In genomic region chr7:34122987-34123720, GRCm38 (mm10) we compare ENCODE assay signal across 14 mouse cellular contexts. TPM values are rescaled to one million over a fixed set of nuclear protein-coding genes. Genes with fewer than 3 reads are reported as not detected.
DNase-seq lines count a peak whose midpoint lies in the region; ATAC-seq and TF ChIP-seq lines count a peak whose summit lies in the region.
"Had no signal": no experiment of that assay in that cellular context is flagged by ENCODE, and none has a peak within 500 bp of the region (broad histone marks: within the 10 kb centered on the region; RNA-seq: fewer than 3 reads in every experiment).

No protein-coding gene starts in this region.

- no peak for TF ChIP-seq POLR2A in cortical plate, adult 2 months (IDR thresholded peaks at IDR 0.05; ENCODE audit: extremely low read depth, insufficient read depth, low read length)

- no peak for TF ChIP-seq EP300 in liver, postnatal 0 days (IDR thresholded peaks at IDR 0.05; ENCODE audit: low read depth)

- H3K9me3 ChIP-seq in forebrain, embryonic 15.5 days: no peaks in the 10 kb centered on the region; the same call in 1 of the 2 replicates
- no peaks in the 10 kb centered on the region; the same call in 1 of the 2 replicates for H3K9me3 ChIP-seq in forebrain, embryonic 11.5 days (ENCODE audit: control insufficient read depth, low read length)
- H3K9me3 ChIP-seq in liver, postnatal 0 days (ENCODE audit: low read length): no peaks in the 10 kb centered on the region; the same call in 1 of the 2 replicates
- H3K9me3 ChIP-seq in liver, embryonic 11.5 days (ENCODE audit: control insufficient read depth, low read length): no peaks in the 10 kb centered on the region; the same call in 1 of the 2 replicates
- no peaks in the 10 kb centered on the region for H3K9me3 ChIP-seq in neural tube, embryonic 13.5 days

- H3K4me1 ChIP-seq in forebrain, embryonic 15.5 days: no peaks in the 10 kb centered on the region
- no peaks in the 10 kb centered on the region for H3K4me1 ChIP-seq in forebrain, embryonic 11.5 days (replicated peaks; ENCODE audit: control insufficient read depth, insufficient read depth, low read length)
- H3K4me1 ChIP-seq in liver, postnatal 0 days (ENCODE audit: insufficient read depth): no peaks in the 10 kb centered on the region
- H3K4me1 ChIP-seq in liver, embryonic 11.5 days (replicated peaks; ENCODE audit: control insufficient read depth, insufficient read depth, low read length): no peaks in the 10 kb centered on the region
- no peaks in the 10 kb centered on the region for H3K4me1 ChIP-seq in cortical plate, adult 2 months (ENCODE audit: control insufficient read depth, insufficient read depth, low read length)
- H3K4me1 ChIP-seq in neural tube, embryonic 13.5 days (replicated peaks): no peaks in the 10 kb centered on the region
- H3K4me1 ChIP-seq: megakaryocyte, embryonic 14.5 days had no signal

- 89% methylated on average over 6 of the region's 6 CpGs for WGBS in forebrain, embryonic 15.5 days
- 93% methylated on average over 6 of the region's 6 CpGs for WGBS in forebrain, embryonic 11.5 days
- WGBS in liver, postnatal 0 days (ENCODE audit: insufficient replicate concordance): 77% methylated on average over 6 of the region's 6 CpGs
- 79% methylated on average over 6 of the region's 6 CpGs for WGBS in liver, embryonic 11.5 days
- 87% methylated on average over 6 of the region's 6 CpGs for WGBS in neural tube, embryonic 13.5 days

- ATAC-seq in forebrain, embryonic 15.5 days (replicated peaks): peak; percentile 65
- ATAC-seq in forebrain, embryonic 11.5 days (replicated peaks; ENCODE audit: low FRiP score): no peak; the same call in 1 of the 2 replicates
- ATAC-seq in liver, postnatal 0 days: no peak
- ATAC-seq in liver, embryonic 11.5 days (replicated peaks; ENCODE audit: low FRiP score): no peak
- peak; percentile 37 for ATAC-seq in neural tube, embryonic 13.5 days (ENCODE audit: low read depth)
- no peak for ATAC-seq in erythroblast, adult 5-6 weeks (replicated peaks; ENCODE audit: low FRiP score, poor library complexity, severe bottlenecking)

- no peak overlapping the region for H3K27ac ChIP-seq in forebrain, embryonic 15.5 days (replicated peaks)
- H3K27ac ChIP-seq in forebrain, embryonic 11.5 days (ENCODE audit: low read depth, low read length): no peak overlapping the region
- H3K27ac ChIP-seq in liver, postnatal 0 days (ENCODE audit: low read depth): no peak overlapping the region
- no peak overlapping the region for H3K27ac ChIP-seq in liver, embryonic 11.5 days (ENCODE audit: low read depth, low read length)
- no peak overlapping the region for H3K27ac ChIP-seq in cortical plate, adult 2 months (ENCODE audit: insufficient read depth, low read length)
- H3K27ac ChIP-seq in neural tube, embryonic 13.5 days (replicated peaks): no peak overlapping the region
- H3K27ac ChIP-seq: embryonic facial prominence, embryonic 12.5 days; limb, embryonic 12.5 days had no signal

- no peaks in the 10 kb centered on the region for H3K27me3 ChIP-seq in forebrain, embryonic 15.5 days
- H3K27me3 ChIP-seq in forebrain, embryonic 11.5 days (ENCODE audit: control insufficient read depth, insufficient read depth, low read length): no peaks in the 10 kb centered on the region
- no peaks in the 10 kb centered on the region for H3K27me3 ChIP-seq in liver, postnatal 0 days (ENCODE audit: insufficient read depth, low read length)
- H3K27me3 ChIP-seq in liver, embryonic 11.5 days (replicated peaks; ENCODE audit: control insufficient read depth, insufficient read depth, low read length): no peaks in the 10 kb centered on the region
- H3K27me3 ChIP-seq in neural tube, embryonic 13.5 days: no peaks in the 10 kb centered on the region
- H3K27me3 ChIP-seq: embryonic facial prominence, embryonic 12.5 days; limb, embryonic 12.5 days had no signal

- H3K4me3 ChIP-seq in forebrain, embryonic 15.5 days: no peak overlapping the region
- H3K4me3 ChIP-seq in forebrain, embryonic 11.5 days (ENCODE audit: low read depth, low read length): no peak overlapping the region
- no peak overlapping the region for H3K4me3 ChIP-seq in liver, postnatal 0 days (ENCODE audit: low read depth, low read length)
- no peak overlapping the region for H3K4me3 ChIP-seq in liver, embryonic 11.5 days (ENCODE audit: low read depth, low read length)
- no peak overlapping the region for H3K4me3 ChIP-seq in cortical plate, adult 2 months (ENCODE audit: insufficient read depth, low read length)
- no peak overlapping the region for H3K4me3 ChIP-seq in neural tube, embryonic 13.5 days
- H3K4me3 ChIP-seq: embryonic facial prominence, embryonic 12.5 days; limb, embryonic 12.5 days; megakaryocyte, embryonic 14.5 days had no signal

- no peak overlapping the region for H3K4me2 ChIP-seq in forebrain, embryonic 15.5 days (replicated peaks)
- H3K4me2 ChIP-seq in forebrain, embryonic 11.5 days (ENCODE audit: low read depth, low read length, severe bottlenecking): no peak overlapping the region
- H3K4me2 ChIP-seq in liver, postnatal 0 days (ENCODE audit: low read depth, low read length): no peak overlapping the region
- H3K4me2 ChIP-seq in liver, embryonic 11.5 days: no peak overlapping the region
- no peak overlapping the region for H3K4me2 ChIP-seq in neural tube, embryonic 13.5 days
- H3K4me2 ChIP-seq: embryonic facial prominence, embryonic 12.5 days; limb, embryonic 12.5 days had no signal

- 0 out of 2 replicates have a peak, but pooled peaks have one; percentile 29 for TF ChIP-seq CTCF in liver, postnatal 0 days (IDR thresholded peaks at IDR 0.05; ENCODE audit: low read depth)
- TF ChIP-seq CTCF in cortical plate, adult 2 months (IDR thresholded peaks at IDR 0.05; ENCODE audit: extremely low read depth, insufficient read depth, low read length): peak; percentile 34; the same call in 1 of the 2 replicates

- no peak overlapping the region for H3K9ac ChIP-seq in forebrain, embryonic 15.5 days (replicated peaks)
- no peak overlapping the region for H3K9ac ChIP-seq in forebrain, embryonic 11.5 days (ENCODE audit: low read length)
- H3K9ac ChIP-seq in liver, postnatal 0 days (replicated peaks): no peak overlapping the region
- no peak overlapping the region for H3K9ac ChIP-seq in liver, embryonic 11.5 days (ENCODE audit: low read depth, low read length)
- H3K9ac ChIP-seq in neural tube, embryonic 13.5 days: no peak overlapping the region
- H3K9ac ChIP-seq: embryonic facial prominence, embryonic 12.5 days; limb, embryonic 12.5 days had no signal

- no peaks in the 10 kb centered on the region for H3K36me3 ChIP-seq in forebrain, embryonic 15.5 days
- H3K36me3 ChIP-seq in forebrain, embryonic 11.5 days (ENCODE audit: control insufficient read depth, insufficient read depth, low read length): peaks cover 3% of the 10 kb centered on the region; the same call in 1 of the 2 replicates
- no peaks in the 10 kb centered on the region for H3K36me3 ChIP-seq in liver, postnatal 0 days (replicated peaks; ENCODE audit: insufficient read depth, low read length)
- H3K36me3 ChIP-seq in liver, embryonic 11.5 days (ENCODE audit: control insufficient read depth, insufficient read depth, low read length): no peaks in the 10 kb centered on the region
- H3K36me3 ChIP-seq in neural tube, embryonic 13.5 days: peaks cover 24% of the 10 kb centered on the region; the same call in 1 of the 2 replicates

- no peak for DNase-seq in forebrain, embryonic 11.5 days (ENCODE audit: low spot score)
- no peak for DNase-seq in liver, postnatal 0 days
- DNase-seq in liver, embryonic 11.5 days (ENCODE audit: low spot score): no peak
- no peak for DNase-seq in thymus, postnatal 25 days
- DNase-seq: heart, adult 18-20 months; kidney, adult 11 months; thymus, adult 18-20 months had no signal

RNA-seq across cellular contexts. Expression of gene Wtip, which starts 9.9 kb away (rescaled TPM):
- 3.0 and 4.3 TPM in 2 replicates for polyA plus RNA-seq in forebrain, embryonic 15.5 days (2015; fragmentation: Nextera tagmentation; extraction: Ambion mirVana)
- polyA plus RNA-seq in forebrain, embryonic 11.5 days (2014; fragmentation: Nextera tagmentation; extraction: Ambion mirVana): 3.9 and 5.7 TPM in 2 replicates
- polyA plus RNA-seq in liver, postnatal 0 days (2015; fragmentation: Nextera tagmentation; extraction: Ambion mirVana): 0.94 and 1.5 TPM in 2 replicates
- polyA plus RNA-seq in liver, embryonic 11.5 days (2014; fragmentation: Nextera tagmentation; extraction: Ambion mirVana): 2.2 and 3.4 TPM in 2 replicates
- 11.0 and 12.5 TPM in 2 replicates for polyA plus RNA-seq in cortical plate, adult 2 months (2012; rRNA removed)
- polyA plus RNA-seq in neural tube, embryonic 13.5 days (2015; fragmentation: Nextera tagmentation; extraction: Ambion mirVana): 3.2 and 5.2 TPM in 2 replicates
- not detected in 2 replicates for total RNA-seq in erythroblast, adult 5-6 weeks (2015; ENCODE audit: low replicate concordance)
- total RNA-seq in erythroblast, adult 5-6 weeks (2017; ENCODE audit: low replicate concordance): not detected in 2 replicates

RNA-seq across cellular contexts. Expression of gene Scgb1b30, which starts 27.9 kb away (rescaled TPM):
- polyA plus RNA-seq in forebrain, embryonic 15.5 days (2015; fragmentation: Nextera tagmentation; extraction: Ambion mirVana): not detected in 2 replicates
- polyA plus RNA-seq in forebrain, embryonic 11.5 days (2014; fragmentation: Nextera tagmentation; extraction: Ambion mirVana): not detected in 2 replicates
- polyA plus RNA-seq in liver, postnatal 0 days (2015; fragmentation: Nextera tagmentation; extraction: Ambion mirVana): not detected in 2 replicates
- not detected in 2 replicates for polyA plus RNA-seq in liver, embryonic 11.5 days (2014; fragmentation: Nextera tagmentation; extraction: Ambion mirVana)
- not detected in 2 replicates for polyA plus RNA-seq in cortical plate, adult 2 months (2012; rRNA removed)
- polyA plus RNA-seq in neural tube, embryonic 13.5 days (2015; fragmentation: Nextera tagmentation; extraction: Ambion mirVana): not detected in 2 replicates
- total RNA-seq in erythroblast, adult 5-6 weeks (2015; ENCODE audit: low replicate concordance): not detected in 2 replicates
- total RNA-seq in erythroblast, adult 5-6 weeks (2017; ENCODE audit: low replicate concordance): not detected in 2 replicates
- total RNA-seq: heart, adult 18-20 months had no signal
- polyA plus RNA-seq: embryonic facial prominence, embryonic 12.5 days; limb, embryonic 12.5 days had no signal

RNA-seq across cellular contexts. Expression of gene Uba2, which starts 46.2 kb away (rescaled TPM):
- 202 and 208 TPM in 2 replicates for polyA plus RNA-seq in forebrain, embryonic 15.5 days (2015; fragmentation: Nextera tagmentation; extraction: Ambion mirVana)
- 270 and 276 TPM in 2 replicates for polyA plus RNA-seq in forebrain, embryonic 11.5 days (2014; fragmentation: Nextera tagmentation; extraction: Ambion mirVana)
- polyA plus RNA-seq in liver, postnatal 0 days (2015; fragmentation: Nextera tagmentation; extraction: Ambion mirVana): 42.1 and 50.0 TPM in 2 replicates
- 226 and 253 TPM in 2 replicates for polyA plus RNA-seq in liver, embryonic 11.5 days (2014; fragmentation: Nextera tagmentation; extraction: Ambion mirVana)
- polyA plus RNA-seq in cortical plate, adult 2 months (2012; rRNA removed): 97.3 and 99.8 TPM in 2 replicates
- polyA plus RNA-seq in neural tube, embryonic 13.5 days (2015; fragmentation: Nextera tagmentation; extraction: Ambion mirVana): 188 and 193 TPM in 2 replicates
- 35.2 and 65.0 TPM in 2 replicates for total RNA-seq in erythroblast, adult 5-6 weeks (2015; ENCODE audit: low replicate concordance)
- 49.3 and 70.3 TPM in 2 replicates for total RNA-seq in erythroblast, adult 5-6 weeks (2017; ENCODE audit: low replicate concordance)

Comparison
In these comparisons a context has a peak if more than half of its experiments do, and no peak if none do; other contexts are left out.
1. ATAC-seq: peak in forebrain, embryonic 15.5 days (single experiment) and neural tube, embryonic 13.5 days (single experiment); none in forebrain, embryonic 11.5 days (single experiment), liver, postnatal 0 days (single experiment), liver, embryonic 11.5 days (single experiment) and erythroblast, adult 5-6 weeks (single experiment).